Mouse (Mus musculus) brain, embryonic 14.5 days (tissue): ENCODE measurements around the gene Sgsm2.

Experiments used
- CTCF ChIP-seq: fragments of 200-500 bp; IDR thresholded peaks from 2 replicates; pipeline ENCODE4 v1.5.1; 2012; ENCODE audit warnings: inconsistent platforms, mild to moderate bottlenecking, moderate library complexity, borderline replicate concordance; ENCODE audit not compliant: insufficient read depth, insufficient read length; ENCODE audit errors: extremely low read depth
- POLR2A ChIP-seq: fragments of 200-500 bp; IDR thresholded peaks from 2 replicates; pipeline ENCODE4 v1.6.1; 2012; ENCODE audit warnings: mild to moderate bottlenecking, inconsistent platforms, borderline replicate concordance; ENCODE audit not compliant: poor library complexity, insufficient read depth, insufficient read length, severe bottlenecking; ENCODE audit errors: extremely low read depth

- TF ChIP-seq CTCF, result peak; percentile 48; the same call in 1 of the 2 replicates
- no peak for TF ChIP-seq POLR2A
Observed at GRCm38 (mm10) chr11:74845784-74846183, 51.1 kb downstream of the Sgsm2 start.
